Mouse (Mus musculus) kidney, adult 2 months (tissue): ENCODE measurements around the gene Ints13.

Experiments used
- CTCF ChIP-seq: fragments of 200-500 bp; conservative IDR thresholded peaks from 2 replicates; pipeline ENCODE4 v1.5.1; 2011; ENCODE audit warnings: low read depth, mild to moderate bottlenecking, control low read depth, low read length, moderate library complexity, mixed read lengths; ENCODE audit not compliant: insufficient read depth, insufficient read length
- POLR2A ChIP-seq: fragments of 200-500 bp; IDR thresholded peaks from one replicate; pipeline ENCODE4 v1.6.1; 2011; ENCODE audit warnings: low read depth, low read length, control low read depth

GRCm38 (mm10) chr6:146527537-146527936 lies 50.1 kb downstream of the Ints13 start:
- no peak for TF ChIP-seq CTCF
- no peak for TF ChIP-seq POLR2A
